Mouse (Mus musculus): ENCODE measurements around the gene 5530401A14Rik.

Gene 5530401A14Rik

GRCm38 (mm10) chr11:81926393-81926792 lies 65.9 kb downstream of the 5530401A14Rik start:
- no peak for DNase-seq (ENCODE audit: low spot score)

DNA sequence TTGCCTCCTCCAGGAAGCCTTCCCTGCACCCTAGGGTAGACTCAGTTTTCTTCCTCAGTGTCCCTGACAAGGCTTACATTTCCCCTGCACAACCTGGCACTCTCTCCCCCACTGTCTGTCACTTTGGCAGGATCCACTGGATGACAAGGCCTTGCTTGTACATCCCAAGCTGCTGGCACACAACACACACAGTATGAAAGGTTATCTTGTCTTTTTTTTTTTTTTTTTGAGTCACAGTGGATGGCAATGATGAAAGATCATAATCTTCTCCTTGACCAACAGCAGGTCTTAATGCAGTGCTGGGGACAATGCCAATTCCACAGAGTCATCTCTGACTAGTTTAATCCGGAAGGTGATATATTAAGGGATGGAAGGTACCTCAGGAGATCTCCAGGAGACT lies 77.0 kb downstream of the 5530401A14Rik start:
- DNase-seq (ENCODE audit: low spot score): no peak

GRCm38 (mm10) chr11:81940988-81941387 lies 80.5 kb downstream of the 5530401A14Rik start:
- peak; percentile 28 for DNase-seq (ENCODE audit: low spot score)

- peak; percentile 3 for DNase-seq (ENCODE audit: low spot score)
Observed at GRCm38 (mm10) chr11:81942167-81942566, 81.7 kb downstream of the 5530401A14Rik start.

Measured in adipocyte (in vitro differentiated cells).